ENCODE assay signal across 28 mouse cellular contexts in the genomic region with DNA sequence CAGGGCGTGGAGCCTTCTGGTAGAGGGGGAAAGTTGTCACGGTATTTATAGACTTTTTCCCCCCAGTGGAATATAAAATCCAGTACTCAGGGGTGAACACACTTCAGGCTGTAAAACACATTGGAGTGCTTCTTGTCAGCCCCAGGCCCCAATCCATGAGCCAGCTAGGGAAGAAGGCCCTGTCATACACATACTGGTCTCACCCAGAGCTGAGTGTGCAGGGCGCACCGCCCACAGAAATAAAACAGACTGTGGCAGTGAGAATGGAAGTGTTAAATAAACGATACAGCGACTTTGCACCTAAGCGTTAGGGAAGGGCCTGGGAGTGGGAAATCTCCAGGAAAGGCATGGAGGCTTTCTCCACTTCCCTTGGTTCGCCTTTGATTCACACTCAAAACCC. TPM values are rescaled to one million over a fixed set of nuclear protein-coding genes. Genes with fewer than 3 reads are reported as not detected.
DNase-seq lines count a peak whose midpoint lies in the region; ATAC-seq and TF ChIP-seq lines count a peak whose summit lies in the region.
"Had no signal": no experiment of that assay in that cellular context is flagged by ENCODE, and none has a peak within 500 bp of the region (broad histone marks: within the 10 kb centered on the region; RNA-seq: fewer than 3 reads in every experiment).

No protein-coding gene starts in this region.

- H3K4me2 ChIP-seq in limb, embryonic 13.5 days (replicated peaks), result no peak overlapping the region; the same call in 1 of the 2 replicates
- no peak overlapping the region for H3K4me2 ChIP-seq in stomach, postnatal 0 days (replicated peaks; ENCODE audit: low read depth)
- H3K4me2 ChIP-seq: embryonic facial prominence, embryonic 13.5 days; forebrain, embryonic 15.5 days; liver, embryonic 13.5 days; lung, embryonic 15.5 days; midbrain, embryonic 15.5 days had no signal

- intact Hi-C loops in heart, postnatal 14 days (cut with DNase I), result no loop called here

- H3K4me1 ChIP-seq in limb, embryonic 13.5 days, result peaks cover 58% of the 10 kb centered on the region
- H3K4me1 ChIP-seq in stomach, postnatal 0 days (replicated peaks; ENCODE audit: control insufficient read depth, insufficient read depth), result peaks cover 2% of the 10 kb centered on the region; the same call in 1 of the 2 replicates
- H3K4me1 ChIP-seq: liver, embryonic 13.5 days had no signal

- 26% methylated on average over 8 of the region's 8 CpGs for WGBS in limb, embryonic 13.5 days
- 41% methylated on average over 8 of the region's 8 CpGs for WGBS in stomach, postnatal 0 days

- no peaks in the 10 kb centered on the region for H3K9me3 ChIP-seq in limb, embryonic 13.5 days
- H3K9me3 ChIP-seq in stomach, postnatal 0 days (ENCODE audit: control insufficient read depth, low read length), result no peaks in the 10 kb centered on the region
- H3K9me3 ChIP-seq: embryonic facial prominence, embryonic 13.5 days; forebrain, embryonic 15.5 days; heart, embryonic 10.5 days; hindbrain, embryonic 10.5 days; liver, embryonic 13.5 days; lung, embryonic 15.5 days; midbrain, embryonic 15.5 days had no signal

- ATAC-seq in limb, embryonic 13.5 days (ENCODE audit: low FRiP score, low read depth), result peak; percentile 73
- peak; percentile 71 for ATAC-seq in stomach, postnatal 0 days (ENCODE audit: low FRiP score, low TSS enrichment)
- ATAC-seq: forebrain, embryonic 15.5 days; hindbrain, embryonic 16.5 days; midbrain, embryonic 15.5 days had no signal

- TF ChIP-seq EP300 in stomach, postnatal 0 days (optimal IDR thresholded peaks at IDR 0.05), result no peak

- DNase-seq in heart, adult 11 months, result peak; percentile 83
- no peak for DNase-seq in heart, postnatal 14 days
- peak; percentile 33 for DNase-seq in right cerebral cortex, adult 18-20 months
- no peak for DNase-seq in right cerebral cortex, postnatal 10 days (ENCODE audit: low spot score in 2 of 2)
- peak; percentile 63 for DNase-seq in stomach, postnatal 0 days (ENCODE audit: low spot score)
- no peak for DNase-seq in Muller cell, postnatal 12 days (ENCODE audit: inconsistent ontology term)
- DNase-seq in cerebellum, postnatal 4 days (ENCODE audit: low spot score in 2 of 2), result no peak
- DNase-seq: adrenal gland, adult 8-10 months; B cell, adult 2 months; cerebellum, adult 9-10 months; gastrocnemius, adult 2 months; kidney, adult 2 months; left cerebral cortex, postnatal 4 days; liver, embryonic 13.5 days; thymus, postnatal 14 days had no signal

- no peaks in the 10 kb centered on the region for H3K27me3 ChIP-seq in limb, embryonic 13.5 days
- no peaks in the 10 kb centered on the region for H3K27me3 ChIP-seq in stomach, postnatal 0 days (ENCODE audit: control insufficient read depth, insufficient read depth, low read length)
- H3K27me3 ChIP-seq: CH12.LX; embryonic facial prominence, embryonic 13.5 days; forebrain, embryonic 15.5 days; liver, embryonic 13.5 days; lung, embryonic 15.5 days; midbrain, embryonic 15.5 days had no signal

- H3K9ac ChIP-seq in limb, embryonic 13.5 days, result no peak overlapping the region
- H3K9ac ChIP-seq in stomach, postnatal 0 days (ENCODE audit: low read length), result no peak overlapping the region
- H3K9ac ChIP-seq: embryonic facial prominence, embryonic 13.5 days; forebrain, embryonic 15.5 days; liver, embryonic 13.5 days; lung, embryonic 15.5 days; midbrain, embryonic 15.5 days had no signal

- H3K4me3 ChIP-seq in limb, embryonic 13.5 days, result no peak overlapping the region
- H3K4me3 ChIP-seq in stomach, postnatal 0 days (ENCODE audit: low read depth, low read length), result no peak overlapping the region
- H3K4me3 ChIP-seq: embryonic facial prominence, embryonic 13.5 days; erythroblast, embryonic 14.5 days; forebrain, embryonic 15.5 days; gastrocnemius, adult 2 months; heart, embryonic 10.5 days; hindbrain, embryonic 10.5 days; liver, embryonic 13.5 days; lung, embryonic 15.5 days; midbrain, embryonic 15.5 days had no signal

- no peak for TF ChIP-seq CTCF in stomach, postnatal 0 days (IDR thresholded peaks at IDR 0.05; ENCODE audit: low read depth)

- no peak overlapping the region for H3K27ac ChIP-seq in limb, embryonic 13.5 days
- peak overlapping the region; percentile 14; the same call in 1 of the 2 replicates for H3K27ac ChIP-seq in stomach, postnatal 0 days (replicated peaks)
- H3K27ac ChIP-seq: embryonic facial prominence, embryonic 13.5 days; forebrain, embryonic 15.5 days; heart, embryonic 10.5 days; hindbrain, embryonic 10.5 days; kidney, postnatal 0 days; liver, embryonic 13.5 days; lung, embryonic 15.5 days; macrophage; midbrain, embryonic 15.5 days had no signal

- no peaks in the 10 kb centered on the region for H3K36me3 ChIP-seq in limb, embryonic 13.5 days
- no peaks in the 10 kb centered on the region for H3K36me3 ChIP-seq in stomach, postnatal 0 days (ENCODE audit: control insufficient read depth, insufficient read depth, low read length)
- H3K36me3 ChIP-seq: embryonic facial prominence, embryonic 13.5 days; forebrain, embryonic 15.5 days; G1E; heart, embryonic 10.5 days; hindbrain, embryonic 10.5 days; liver, embryonic 13.5 days; lung, embryonic 15.5 days; midbrain, embryonic 15.5 days had no signal

RNA-seq across cellular contexts. Expression of a gene that starts 50.3 kb away (rescaled TPM):
- total RNA-seq in heart, postnatal 14 days (2021), result 10 to 100 TPM; 41.5 to 44.4 TPM
- polyA plus RNA-seq in limb, embryonic 13.5 days (2015; fragmentation: Nextera tagmentation; extraction: Ambion mirVana), result 28.3 and 30.9 TPM in 2 replicates
- polyA plus RNA-seq in stomach, postnatal 0 days (2015; fragmentation: Nextera tagmentation; extraction: Ambion mirVana), result 20.6 and 22.9 TPM in 2 replicates
- polyA plus RNA-seq: G1E had no signal

Comparison
In these comparisons a context has a peak if more than half of its experiments do, and no peak if none do; other contexts are left out.
1. DNase-seq: peak in heart, adult 11 months (single experiment), right cerebral cortex, adult 18-20 months (single experiment) and stomach, postnatal 0 days (single experiment); none in heart, postnatal 14 days (0 of 2), right cerebral cortex, postnatal 10 days (0 of 2), Muller cell, postnatal 12 days (single experiment) and cerebellum, postnatal 4 days (0 of 2).